Mouse (Mus musculus): Measurements from ENCODE around the gene Fndc9. TPM values are rescaled to one million over a fixed set of nuclear protein-coding genes. Genes with fewer than 3 reads are reported as not detected.
A peak's percentile ranks its signal among the peaks of the same experiment; 100 is the strongest.

The Fndc9 gene
- polyA plus RNA-seq (2015; fragmentation: Nextera tagmentation; extraction: Ambion mirVana) = 0.06 and 0.09 TPM in 2 replicates

GRCm38 (mm10) chr11:46235334-46235733 is at the start of gene Fndc9:
Gene Fndc9, plus strand, starts transcription at chr11:46235531.
- no peak within 1 kb of the TSS for H3K4me3 ChIP-seq
- H3K27me3 ChIP-seq (replicated peaks) = no peaks in the 10 kb centered on the region
- H3K9me3 ChIP-seq = no peaks in the 10 kb centered on the region
- no peak within 1 kb of the TSS for H3K9ac ChIP-seq
- no peak for ATAC-seq (ENCODE audit: extremely low read depth, insufficient number of reproducible peaks, low FRiP score, low TSS enrichment)
- H3K36me3 ChIP-seq = no peaks in the 10 kb centered on the region
- no peak within 1 kb of the TSS for H3K4me2 ChIP-seq
- H3K27ac ChIP-seq (replicated peaks) = no peak within 1 kb of the TSS
- peaks cover 6% of the 10 kb centered on the region for H3K4me1 ChIP-seq
- WGBS = 67% methylated on average over 11 of the region's 11 CpGs

GRCm38 (mm10) chr11:46188283-46188682 is 47.0 kb upstream of the Fndc9 start:
- H3K36me3 ChIP-seq = no peaks in the 10 kb centered on the region
- no peaks in the 10 kb centered on the region for H3K27me3 ChIP-seq (replicated peaks)
- no peak overlapping the region for H3K27ac ChIP-seq (replicated peaks)
- no peak for ATAC-seq (ENCODE audit: extremely low read depth, insufficient number of reproducible peaks, low FRiP score, low TSS enrichment)
- H3K4me3 ChIP-seq = no peak overlapping the region
- 61% methylated on average over 2 of the region's 2 CpGs for WGBS
- no peak overlapping the region for H3K9ac ChIP-seq
- no peaks in the 10 kb centered on the region for H3K9me3 ChIP-seq
- peaks cover 8% of the 10 kb centered on the region for H3K4me1 ChIP-seq
- no peak overlapping the region for H3K4me2 ChIP-seq

GRCm38 (mm10) chr11:46194175-46194574 is 41.2 kb upstream of the Fndc9 start:
- Histone ChIP-seq H3K4me3 (no peak overlapping the region), H3K27ac (replicated peaks) (no peak overlapping the region), H3K4me2 (no peak overlapping the region), H3K4me1 (peaks cover 23% of the 10 kb centered on the region), H3K36me3 (0 out of 2 replicates have a peak, but pooled peaks cover 5% of the 10 kb centered on the region), H3K9ac (no peak overlapping the region), H3K27me3 (replicated peaks) (no peaks in the 10 kb centered on the region), H3K9me3 (no peaks in the 10 kb centered on the region)
- WGBS = 56% methylated on average over 4 of the region's 4 CpGs
- ATAC-seq (ENCODE audit: extremely low read depth, insufficient number of reproducible peaks, low FRiP score, low TSS enrichment) = no peak

GRCm38 (mm10) chr11:46200664-46201063 is 34.7 kb upstream of the Fndc9 start:
- ATAC-seq (ENCODE audit: extremely low read depth, insufficient number of reproducible peaks, low FRiP score, low TSS enrichment) = no peak
- no peak overlapping the region for H3K9ac ChIP-seq
- 0 out of 2 replicates have a peak, but pooled peaks cover 5% of the 10 kb centered on the region for H3K36me3 ChIP-seq
- no peak overlapping the region for H3K4me2 ChIP-seq
- WGBS = 84% methylated on average over 11 of the region's 11 CpGs
- H3K9me3 ChIP-seq = no peaks in the 10 kb centered on the region
- peak overlapping the region; percentile 89 for H3K27ac ChIP-seq (replicated peaks)
- H3K4me1 ChIP-seq = peaks cover 76% of the 10 kb centered on the region
- H3K4me3 ChIP-seq = no peak overlapping the region
- H3K27me3 ChIP-seq (replicated peaks) = no peaks in the 10 kb centered on the region

GRCm38 (mm10) chr11:46201636-46202546 is 33.4 kb upstream of the Fndc9 start:
- no peak overlapping the region for H3K4me3 ChIP-seq
- peaks cover 81% of the 10 kb centered on the region for H3K4me1 ChIP-seq
- no peaks in the 10 kb centered on the region for H3K9me3 ChIP-seq
- H3K27ac ChIP-seq (replicated peaks) = peak overlapping the region; percentile 89
- H3K27me3 ChIP-seq (replicated peaks) = no peaks in the 10 kb centered on the region
- no peaks in the 10 kb centered on the region for H3K36me3 ChIP-seq
- ATAC-seq (ENCODE audit: extremely low read depth, insufficient number of reproducible peaks, low FRiP score, low TSS enrichment) = peak; percentile 40; the same call in 1 of the 2 replicates
- WGBS = 34% methylated on average over 20 of the region's 20 CpGs
- H3K4me2 ChIP-seq = peak overlapping the region; percentile 56
- peak overlapping the region; percentile 24 for H3K9ac ChIP-seq

GRCm38 (mm10) chr11:46202547-46202887 is 32.8 kb upstream of the Fndc9 start:
- H3K4me3 ChIP-seq = no peak overlapping the region
- no peaks in the 10 kb centered on the region for H3K36me3 ChIP-seq
- ATAC-seq (ENCODE audit: extremely low read depth, insufficient number of reproducible peaks, low FRiP score, low TSS enrichment) = no peak; the same call in 1 of the 2 replicates
- peak overlapping the region; percentile 24 for H3K9ac ChIP-seq
- H3K27ac ChIP-seq (replicated peaks) = peak overlapping the region; percentile 89
- WGBS = 5% methylated on average over 10 of the region's 10 CpGs
- no peaks in the 10 kb centered on the region for H3K9me3 ChIP-seq
- H3K4me2 ChIP-seq = peak overlapping the region; percentile 56
- H3K4me1 ChIP-seq = peaks cover 81% of the 10 kb centered on the region
- H3K27me3 ChIP-seq (replicated peaks) = no peaks in the 10 kb centered on the region

- WGBS = 86% methylated on average over 9 of the region's 9 CpGs
- H3K36me3 ChIP-seq = no peaks in the 10 kb centered on the region
- no peaks in the 10 kb centered on the region for H3K9me3 ChIP-seq
- ATAC-seq (ENCODE audit: extremely low read depth, insufficient number of reproducible peaks, low FRiP score, low TSS enrichment) = no peak
- no peak overlapping the region for H3K4me2 ChIP-seq
- no peak overlapping the region for H3K4me3 ChIP-seq
- no peaks in the 10 kb centered on the region for H3K27me3 ChIP-seq (replicated peaks)
- H3K4me1 ChIP-seq = peaks cover 68% of the 10 kb centered on the region
- no peak overlapping the region for H3K9ac ChIP-seq
- H3K27ac ChIP-seq (replicated peaks) = peak overlapping the region; percentile 78
Observed at GRCm38 (mm10) chr11:46204841-46205240, 30.5 kb upstream of the Fndc9 start.

GRCm38 (mm10) chr11:46205639-46206409 is 29.5 kb upstream of the Fndc9 start:
- peak overlapping the region; percentile 41; the same call in 1 of the 2 replicates for H3K9ac ChIP-seq
- H3K27me3 ChIP-seq (replicated peaks) = no peaks in the 10 kb centered on the region
- H3K36me3 ChIP-seq = no peaks in the 10 kb centered on the region
- H3K4me1 ChIP-seq = peaks cover 67% of the 10 kb centered on the region
- no peaks in the 10 kb centered on the region for H3K9me3 ChIP-seq
- WGBS = 12% methylated on average over 17 of the region's 17 CpGs
- no peak overlapping the region for H3K4me3 ChIP-seq
- no peak for ATAC-seq (ENCODE audit: extremely low read depth, insufficient number of reproducible peaks, low FRiP score, low TSS enrichment)
- peak overlapping the region; percentile 10; the same call in 1 of the 2 replicates for H3K4me2 ChIP-seq
- peak overlapping the region; percentile 78 for H3K27ac ChIP-seq (replicated peaks)

- Histone ChIP-seq H3K36me3 (no peaks in the 10 kb centered on the region), H3K4me3 (no peak overlapping the region), H3K9ac (peak overlapping the region; percentile 26; the same call in 1 of the 2 replicates), H3K27ac (replicated peaks) (no peak overlapping the region; the same call in 1 of the 2 replicates), H3K4me2 (no peak overlapping the region), H3K4me1 (peaks cover 70% of the 10 kb centered on the region), H3K9me3 (no peaks in the 10 kb centered on the region), H3K27me3 (replicated peaks) (no peaks in the 10 kb centered on the region)
- WGBS = 44% methylated on average over 2 of the region's 2 CpGs
- ATAC-seq (ENCODE audit: extremely low read depth, insufficient number of reproducible peaks, low FRiP score, low TSS enrichment) = no peak
Observed at GRCm38 (mm10) chr11:46209884-46210283, 25.4 kb upstream of the Fndc9 start.

- Histone ChIP-seq H3K4me2 (no peak overlapping the region), H3K4me1 (peaks cover 56% of the 10 kb centered on the region), H3K9ac (peak overlapping the region; percentile 62), H3K27me3 (replicated peaks) (no peaks in the 10 kb centered on the region), H3K27ac (replicated peaks) (peak overlapping the region; percentile 99), H3K9me3 (no peaks in the 10 kb centered on the region), H3K4me3 (no peak overlapping the region), H3K36me3 (no peaks in the 10 kb centered on the region)
- ATAC-seq (ENCODE audit: extremely low read depth, insufficient number of reproducible peaks, low FRiP score, low TSS enrichment) = no peak
- 10% methylated on average over 3 of the region's 3 CpGs for WGBS
Observed at GRCm38 (mm10) chr11:46211858-46212257, 23.5 kb upstream of the Fndc9 start.

- Histone ChIP-seq H3K9me3 (no peaks in the 10 kb centered on the region), H3K27me3 (replicated peaks) (no peaks in the 10 kb centered on the region), H3K4me3 (no peak overlapping the region), H3K4me2 (no peak overlapping the region), H3K4me1 (peaks cover 56% of the 10 kb centered on the region), H3K27ac (replicated peaks) (peak overlapping the region; percentile 99), H3K36me3 (no peaks in the 10 kb centered on the region), H3K9ac (peak overlapping the region; percentile 74)
- peak; percentile 55; the same call in 1 of the 2 replicates for ATAC-seq (ENCODE audit: extremely low read depth, insufficient number of reproducible peaks, low FRiP score, low TSS enrichment)
- 20% methylated on average over 5 of the region's 5 CpGs for WGBS
Observed at GRCm38 (mm10) chr11:46213844-46214243, 21.5 kb upstream of the Fndc9 start.
